Mouse (Mus musculus) forebrain, embryonic 14.5 days (tissue): ENCODE data around the gene Cybb. TPM values are rescaled to one million over a fixed set of nuclear protein-coding genes. Genes with fewer than 3 reads are reported as not detected.
A peak's percentile ranks its signal among the peaks of the same experiment; 100 is the strongest.
"Not testable (repeated sequence)": the region's sequence is repeated elsewhere in the genome, so short reads cannot be mapped to it uniquely, and the experiment has no call there.

ENCODE experiments used
- ATAC-seq: fragments of 200-750 bp; cut with Nextera tagmentation; 2 replicates; pipeline ENCODE4 v1.8.0; 2017; ENCODE audit warnings: mild to moderate bottlenecking, moderate library complexity
- DNase-seq: peaks from one replicate; pipeline ENCODE4 v3.0.0-alpha.2; 2015; ENCODE audit warnings: low spot score
- H3K27ac ChIP-seq: fragments of 300-500 bp; sonication (generic); 2 replicates; pipeline ENCODE4 v1.5.1; 2014; ENCODE audit warnings: low read depth, mild to moderate bottlenecking, control low read depth, low read length, moderate library complexity
- H3K27me3 ChIP-seq: fragments of 300-500 bp; sonication (generic); replicated peaks from 2 replicates; pipeline ENCODE4 v1.6.1; 2014; ENCODE audit warnings: low read length, control low read depth, mixed read lengths; ENCODE audit not compliant: control insufficient read depth, insufficient read depth
- H3K36me3 ChIP-seq: fragments of 300-500 bp; sonication (generic); 2 replicates; pipeline ENCODE4 v1.6.1; 2014; ENCODE audit warnings: low read length, control low read depth; ENCODE audit not compliant: control insufficient read depth, insufficient read depth
- H3K4me1 ChIP-seq: fragments of 300-500 bp; sonication (generic); 2 replicates; pipeline ENCODE4 v1.6.1; 2014; ENCODE audit warnings: antibody characterized with exemption, low read length, control low read depth; ENCODE audit not compliant: control insufficient read depth, insufficient read depth
- H3K4me2 ChIP-seq: fragments of 300-500 bp; sonication (generic); 2 replicates; pipeline ENCODE4 v1.6.1; 2014; ENCODE audit warnings: mild to moderate bottlenecking, control low read depth, low read length
- H3K4me3 ChIP-seq: fragments of 300-500 bp; sonication (generic); 2 replicates; pipeline ENCODE4 v1.5.1; 2014; ENCODE audit warnings: low read depth, low read length, control low read depth
- H3K9ac ChIP-seq: fragments of 300-500 bp; sonication (generic); 2 replicates; pipeline ENCODE4 v1.6.1; 2014; ENCODE audit warnings: mild to moderate bottlenecking, low read length, control low read depth, moderate library complexity
- H3K9me3 ChIP-seq: fragments of 300-500 bp; sonication (generic); replicated peaks from 2 replicates; pipeline ENCODE4 v1.6.1; 2016; ENCODE audit warnings: low read length, control low read depth, mixed read lengths; ENCODE audit not compliant: control insufficient read depth
- WGBS: fragments of 180-500 bp; shearing (Covaris S2); extraction: QIAGEN DNeasy Blood & Tissue Kit; methylation state at CpG from one replicate; pipeline ENCODE4 v1.1.7; 2014; 5-methylcytosine and 5-hydroxymethylcytosine counted together
- polyA plus RNA-seq: library from polyadenylated mRNA; unstranded; fragments of >200 nt; fragmentation: Nextera tagmentation; extraction: Ambion mirVana; gene quantifications from 2 replicates; pipeline ENCODE4 v1.2.1, GENCODE M21; 2014

The Cybb gene
- 0.51 and 0.54 TPM in 2 replicates for polyA plus RNA-seq

DNA sequence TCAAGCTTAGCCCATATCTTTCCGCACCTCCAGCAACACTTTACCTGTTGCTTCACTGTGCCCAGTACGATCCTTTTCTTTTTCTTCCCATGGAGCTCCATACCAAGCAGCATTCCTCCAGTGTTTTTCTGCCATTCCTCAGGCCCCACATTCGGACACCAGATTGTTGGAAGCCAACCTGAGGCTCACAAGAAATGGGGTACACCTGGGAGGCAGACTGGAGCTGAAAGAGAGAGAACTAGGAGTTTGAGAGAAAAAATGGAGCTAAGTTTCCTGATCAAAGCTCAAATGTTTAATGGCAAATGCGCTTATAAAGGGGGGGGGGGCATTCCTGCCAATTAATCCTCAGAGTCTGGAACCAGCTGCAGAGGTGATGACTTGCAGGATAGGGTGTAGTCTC, at the start of gene Cybb:
Gene Cybb, minus strand, starts transcription at position 101 of the 400 bp plus-strand sequence.
- Histone ChIP-seq H3K27me3 (no peaks in the 10 kb centered on the region), H3K4me1 (no peaks in the 10 kb centered on the region), H3K36me3 (no peaks in the 10 kb centered on the region), H3K27ac (no peak within 1 kb of the TSS), H3K9ac (no peak within 1 kb of the TSS), H3K4me2 (no peak within 1 kb of the TSS), H3K4me3 (no peak within 1 kb of the TSS), H3K9me3 (no peaks in the 10 kb centered on the region)
- WGBS, result 82% methylated on average over 4 of the region's 4 CpGs
- DNase-seq, result no peak
- no peak for ATAC-seq

DNA sequence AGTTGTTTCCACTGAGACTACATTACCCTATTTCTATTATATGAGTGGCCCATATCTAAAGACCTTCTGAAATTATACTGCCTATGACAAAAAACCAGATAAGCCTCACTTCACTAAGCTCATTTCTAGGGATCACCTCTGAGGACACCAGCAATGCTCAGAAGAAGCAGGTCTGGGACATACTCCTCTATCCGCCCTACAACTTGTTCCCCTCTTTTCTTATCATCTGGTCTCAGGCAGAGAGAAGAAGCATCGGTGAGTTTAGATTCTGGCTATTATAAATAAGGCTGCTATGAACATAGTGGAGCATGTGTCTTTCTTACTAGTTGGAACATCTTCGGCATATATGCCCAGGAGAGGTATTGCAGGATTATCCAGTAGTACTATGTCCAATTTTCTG, 49.3 kb upstream of the Cybb start:
- H3K27me3 ChIP-seq, result no peaks in the 10 kb centered on the region
- H3K9ac ChIP-seq, result no peak overlapping the region
- H3K4me2 ChIP-seq, result no peak overlapping the region
- WGBS, result 88% methylated on average over 3 of the region's 3 CpGs
- no peaks in the 10 kb centered on the region for H3K4me1 ChIP-seq
- DNase-seq (no peak), ATAC-seq (no peak)
- H3K9me3 ChIP-seq, result no peaks in the 10 kb centered on the region
- H3K4me3 ChIP-seq, result no peak overlapping the region
- H3K36me3 ChIP-seq, result no peaks in the 10 kb centered on the region
- no peak overlapping the region for H3K27ac ChIP-seq

DNA sequence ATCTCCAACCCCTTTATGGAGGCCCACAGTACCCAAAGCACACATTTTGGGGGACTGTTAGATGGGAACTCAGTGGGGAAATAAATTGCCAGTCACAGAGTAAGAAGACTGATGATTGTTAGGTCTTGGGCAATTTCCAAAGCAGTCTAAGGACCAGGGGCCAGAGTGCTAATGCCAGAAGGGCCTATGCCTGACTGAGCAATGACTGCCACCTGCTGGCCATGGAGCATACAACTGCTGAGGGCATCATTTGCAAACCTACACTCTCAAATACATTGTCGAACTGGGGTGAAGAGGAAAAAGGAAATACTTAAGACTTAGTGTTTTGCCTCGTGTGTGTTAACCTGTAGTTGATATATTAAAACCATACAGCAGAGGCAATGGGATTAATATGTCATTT, 32.4 kb upstream of the Cybb start:
- H3K36me3 ChIP-seq, H3K27me3 ChIP-seq, H3K27ac ChIP-seq, H3K4me3 ChIP-seq, H3K9me3 ChIP-seq, H3K9ac ChIP-seq, H3K4me2 ChIP-seq, H3K4me1 ChIP-seq: not testable (repeated sequence)
- DNase-seq (peak; percentile 38), ATAC-seq (peak; percentile 54)
- WGBS, result 39% methylated on average over 2 of the region's 2 CpGs

DNA sequence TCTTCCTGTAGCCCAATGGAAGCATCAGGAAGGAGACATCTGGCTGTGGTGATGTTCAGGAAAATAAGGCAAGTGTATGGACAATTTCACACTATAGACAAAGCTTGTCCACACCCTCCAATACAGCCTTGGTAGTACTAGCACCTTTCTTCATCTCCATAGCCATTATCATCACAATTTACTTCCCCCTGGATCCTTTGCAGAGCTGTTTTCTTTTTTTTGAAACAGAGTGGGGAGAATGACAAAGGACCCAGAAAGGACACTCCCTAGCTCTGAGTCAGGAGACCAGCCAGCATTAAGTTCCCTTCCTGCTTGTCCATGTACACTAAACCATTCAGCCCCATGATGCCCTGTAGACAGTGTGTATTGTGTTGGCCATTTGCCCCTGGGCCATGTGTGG, 30.0 kb upstream of the Cybb start:
- not testable (repeated sequence) for H3K27me3 ChIP-seq, H3K36me3 ChIP-seq, H3K4me2 ChIP-seq, H3K9me3 ChIP-seq, H3K9ac ChIP-seq, DNase-seq, ATAC-seq, H3K4me3 ChIP-seq, H3K4me1 ChIP-seq, H3K27ac ChIP-seq

DNA sequence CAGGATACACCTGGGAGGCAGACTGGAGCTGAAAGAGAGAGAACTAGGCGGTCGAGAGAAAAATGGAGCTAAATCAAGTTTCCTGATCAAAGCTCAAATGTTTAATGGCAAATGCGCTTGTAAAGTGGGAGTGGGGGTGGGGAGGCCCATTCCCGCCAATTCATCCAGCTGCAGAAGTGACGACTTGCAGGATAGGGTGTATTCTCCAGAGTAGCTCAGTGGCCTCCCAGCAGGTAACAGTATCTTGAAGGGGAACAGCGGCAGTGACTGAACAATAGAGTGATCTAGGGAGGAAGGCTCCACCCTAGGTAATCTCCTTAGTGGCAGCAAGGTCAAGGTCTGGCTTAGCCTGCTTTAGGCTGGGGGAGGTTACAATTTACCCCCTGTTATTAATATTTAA, 12.5 kb downstream of the Cybb start:
- H3K36me3 ChIP-seq, H3K9ac ChIP-seq, H3K4me3 ChIP-seq, H3K27me3 ChIP-seq, H3K4me2 ChIP-seq, H3K9me3 ChIP-seq, ATAC-seq, H3K27ac ChIP-seq, DNase-seq, H3K4me1 ChIP-seq: not testable (repeated sequence)
- WGBS, result 78% methylated on average over 6 of the region's 6 CpGs

DNA sequence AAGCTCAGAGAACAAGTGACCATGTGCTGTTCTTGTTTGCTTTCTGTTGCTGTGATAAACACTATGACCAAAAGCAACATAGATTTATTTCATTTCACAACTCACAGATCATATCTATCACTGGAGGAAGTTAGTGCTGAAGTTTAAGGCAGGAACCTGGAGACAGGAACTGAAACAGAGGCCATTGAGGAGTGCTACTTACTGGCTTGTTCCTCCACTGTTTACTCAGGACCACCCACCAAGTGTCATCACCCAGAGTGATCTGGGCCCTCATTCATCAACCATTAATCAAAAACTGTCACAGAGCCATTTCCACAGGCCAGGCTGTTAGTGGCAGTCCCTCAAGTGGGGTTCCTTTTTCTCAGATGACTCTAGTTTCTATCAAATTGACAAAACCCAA, 13.1 kb downstream of the Cybb start:
- H3K4me2 ChIP-seq, result no peak overlapping the region
- H3K4me1 ChIP-seq, result no peaks in the 10 kb centered on the region
- ATAC-seq (no peak), DNase-seq (no peak)
- H3K27me3 ChIP-seq, result no peaks in the 10 kb centered on the region
- no peak overlapping the region for H3K4me3 ChIP-seq
- no peak overlapping the region for H3K27ac ChIP-seq
- no peaks in the 10 kb centered on the region for H3K36me3 ChIP-seq
- H3K9ac ChIP-seq, result no peak overlapping the region
- H3K9me3 ChIP-seq, result no peaks in the 10 kb centered on the region

DNA sequence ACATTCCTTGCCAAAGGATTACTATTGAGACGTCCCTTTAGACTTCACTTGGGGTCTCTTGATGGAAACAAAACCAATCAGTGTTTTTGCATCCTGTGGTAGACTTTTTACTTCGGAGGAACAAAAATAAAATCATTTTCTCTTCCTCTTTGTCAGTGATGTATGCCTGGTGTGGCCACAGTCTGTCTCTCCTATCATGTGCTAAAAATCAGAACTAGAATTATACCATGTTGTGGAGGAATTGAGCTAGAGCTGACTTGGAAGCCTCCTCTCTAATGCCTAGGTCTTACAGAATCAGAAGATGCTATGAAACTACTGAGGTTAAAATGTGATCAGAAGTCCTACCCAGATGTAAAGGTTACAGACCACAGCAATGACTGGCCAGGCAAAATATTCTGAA, 13.8 kb downstream of the Cybb start:
- ATAC-seq (no peak), DNase-seq (no peak)
- H3K9ac ChIP-seq, result no peak overlapping the region
- no peaks in the 10 kb centered on the region for H3K4me1 ChIP-seq
- H3K27ac ChIP-seq, result no peak overlapping the region
- no peak overlapping the region for H3K4me2 ChIP-seq
- no peaks in the 10 kb centered on the region for H3K27me3 ChIP-seq
- H3K4me3 ChIP-seq, result no peak overlapping the region
- WGBS, result 76% methylated on average over 2 of the region's 2 CpGs
- H3K9me3 ChIP-seq, result no peaks in the 10 kb centered on the region
- H3K36me3 ChIP-seq, result no peaks in the 10 kb centered on the region

DNA sequence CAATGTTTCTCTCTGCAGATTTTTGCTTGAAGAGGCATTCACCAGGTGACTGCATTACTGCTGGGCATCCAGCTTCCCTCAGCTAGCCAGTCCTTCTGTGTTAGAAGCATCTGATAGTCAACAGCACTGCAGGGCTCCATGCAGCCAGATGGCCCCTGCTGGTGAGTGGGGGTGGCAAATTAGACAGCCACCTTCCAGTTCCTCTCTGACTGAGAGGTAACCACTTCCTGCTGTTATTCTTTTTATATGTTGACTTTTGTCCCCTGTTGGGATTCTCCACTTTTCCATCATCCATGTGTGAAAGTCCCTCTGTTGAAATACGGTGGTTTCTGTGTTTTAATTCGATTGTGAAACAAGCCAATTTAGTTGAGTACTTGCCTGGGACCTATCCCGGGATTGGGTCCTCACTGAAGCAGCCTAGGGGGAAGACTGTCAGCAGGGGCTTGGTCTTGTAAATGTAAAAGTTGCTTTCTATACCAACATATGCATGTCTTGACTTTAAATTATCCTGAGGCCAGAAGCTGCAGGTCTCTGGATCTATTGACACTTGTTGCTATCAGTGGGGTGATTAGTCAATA, 16.7 kb downstream of the Cybb start:
- Histone ChIP-seq H3K4me3 (no peak overlapping the region), H3K27me3 (no peaks in the 10 kb centered on the region), H3K36me3 (no peaks in the 10 kb centered on the region), H3K4me2 (no peak overlapping the region), H3K4me1 (no peaks in the 10 kb centered on the region), H3K9ac (no peak overlapping the region), H3K9me3 (no peaks in the 10 kb centered on the region), H3K27ac (no peak overlapping the region)
- ATAC-seq (no peak), DNase-seq (no peak)
- WGBS, result 47% methylated on average over 3 of the region's 3 CpGs

DNA sequence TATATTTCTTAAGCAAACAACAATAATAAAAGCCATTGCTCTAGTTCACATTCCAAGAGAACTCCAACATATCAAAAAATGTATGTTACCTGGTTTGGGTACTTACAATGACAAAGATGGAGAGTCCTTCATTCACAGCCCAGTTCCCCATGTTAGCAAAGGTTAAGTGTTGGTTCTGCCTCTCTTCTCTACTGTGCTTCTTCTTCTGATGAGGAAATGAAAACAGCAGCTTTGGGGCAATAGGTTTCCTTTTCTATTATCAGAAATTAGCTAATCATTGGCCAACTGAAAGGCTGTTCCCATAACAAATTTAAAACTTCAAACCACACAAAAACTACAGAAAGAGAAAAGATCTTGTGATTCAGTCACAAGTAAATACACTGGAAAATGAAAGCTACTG, 18.5 kb downstream of the Cybb start:
- H3K4me3 ChIP-seq, result no peak overlapping the region
- DNase-seq (no peak), ATAC-seq (no peak)
- H3K4me1 ChIP-seq, result no peaks in the 10 kb centered on the region
- H3K36me3 ChIP-seq, result no peaks in the 10 kb centered on the region
- no peak overlapping the region for H3K27ac ChIP-seq
- H3K4me2 ChIP-seq, result no peak overlapping the region
- no peaks in the 10 kb centered on the region for H3K9me3 ChIP-seq
- H3K9ac ChIP-seq, result no peak overlapping the region
- H3K27me3 ChIP-seq, result no peaks in the 10 kb centered on the region
